Mouse (Mus musculus): Measurements from ENCODE around the gene Cd276. TPM values are rescaled to one million over a fixed set of nuclear protein-coding genes. Genes with fewer than 3 reads are reported as not detected.
"Not testable (repeated sequence)": the region's sequence is repeated elsewhere in the genome, so short reads cannot be mapped to it uniquely, and the experiment has no call there.

Cd276 gene
- total and polyA plus RNA-seq, 3 experiments, result 0.55 to 1.3 (median 0.78) TPM

DNA sequence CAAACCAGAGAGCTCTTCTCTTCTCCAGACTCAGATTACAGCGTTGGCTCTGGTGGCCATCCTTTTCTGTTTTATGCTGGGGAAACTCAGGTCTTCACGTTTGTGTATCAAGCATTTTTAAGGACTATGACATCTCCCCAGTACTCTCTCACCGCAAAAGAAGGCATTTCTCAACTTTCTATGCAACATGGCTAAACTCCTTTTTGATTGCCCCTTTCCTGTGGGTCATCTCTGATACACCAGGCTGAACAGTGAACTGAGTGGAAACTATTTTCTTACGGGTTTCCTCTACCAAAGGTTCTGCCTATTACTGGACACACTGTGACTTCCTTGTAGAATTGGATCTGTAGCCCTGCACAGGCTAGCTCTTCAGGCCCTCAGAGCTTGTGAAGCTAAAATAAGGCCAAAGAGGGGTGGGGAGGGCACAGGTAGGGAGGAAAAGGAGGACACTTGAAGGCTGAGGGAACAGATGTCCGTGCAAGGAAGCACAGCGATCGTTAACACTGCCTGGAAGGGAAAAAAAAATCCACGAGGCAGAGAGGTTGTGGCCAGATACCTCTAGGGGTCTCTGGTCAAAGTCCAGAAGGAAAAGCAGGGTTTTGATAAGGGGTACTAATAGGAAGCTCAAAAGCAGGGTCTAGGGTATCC, 26.2 kb upstream of the Cd276 start:
- in situ Hi-C loops (cut with MboI; ENCODE audit: low pct_ligation_motif_present, low pct_unique_long_range_greater_than_20kb, low sequenced_read_pairs) (loop anchor here (10.0 kb wide), 1 partner anchor 73 kb away; no protein-coding TSS in a partner anchor), dilution Hi-C loops (cut with MboI; ENCODE audit: extremely low pct_ligation_motif_present, extremely low pct_unique_long_range_greater_than_20kb, low sequenced_read_pairs) (no loop called here)
- H3K4me2 ChIP-seq (ENCODE audit: insufficient read depth, low read depth, poor library complexity, severe bottlenecking), result peak overlapping the region; percentile 58
- peaks cover 14% of the 10 kb centered on the region for H3K79me2 ChIP-seq (replicated peaks; ENCODE audit: control insufficient read depth, extremely low read depth, insufficient read depth, poor library complexity, severe bottlenecking)
- DNase-seq (ENCODE audit: extremely low read depth), result peak; percentile 31
- peak overlapping the region; percentile 32 to 58 (median 46) for H3K4me3 ChIP-seq (replicated peaks in 1 of 3; ENCODE audit: low read depth in 2 of 3, low read length in 2 of 3, poor library complexity in 1 of 3)
- no peak; the same call in 1 of the 2 replicates for TF ChIP-seq ZNF384 (IDR thresholded peaks at IDR 0.05; ENCODE audit: low read depth, low read length)
- TF ChIP-seq KAT2A (IDR thresholded peaks at IDR 0.05; ENCODE audit: insufficient replicate concordance, low read length), result no peak
- no peak for TF ChIP-seq EP300 (IDR thresholded peaks at IDR 0.05; ENCODE audit: low read length)
- TF ChIP-seq ELF1 (IDR thresholded peaks at IDR 0.05; ENCODE audit: low read depth, low read length), result no peak
- TF ChIP-seq UBTF (IDR thresholded peaks at IDR 0.05; ENCODE audit: low read depth, low read length), result no peak
- no peak for TF ChIP-seq JUND (conservative IDR thresholded peaks at IDR 0.05; ENCODE audit: low read depth, low read length)
- no peak for TF ChIP-seq MAFK (IDR thresholded peaks at IDR 0.05; ENCODE audit: insufficient replicate concordance, low read length)
- no peak for TF ChIP-seq MAX (IDR thresholded peaks at IDR 0.05; ENCODE audit: low read length)
- no peak for TF ChIP-seq POLR2A (IDR thresholded peaks at IDR 0.05; ENCODE audit: low read depth, low read length)
- no peak for TF ChIP-seq CHD1 (IDR thresholded peaks at IDR 0.05; ENCODE audit: low read depth, low read length)
- no peak for TF ChIP-seq ZKSCAN1 (IDR thresholded peaks at IDR 0.05; ENCODE audit: borderline replicate concordance, low read depth, low read length)
- TF ChIP-seq TCF12 (IDR thresholded peaks at IDR 0.05; ENCODE audit: low read depth, low read length), result no peak
- no peak for TF ChIP-seq GABPA (IDR thresholded peaks at IDR 0.05; ENCODE audit: insufficient replicate concordance, low read depth, low read length)
- no peak for TF ChIP-seq TBP (conservative IDR thresholded peaks at IDR 0.05; ENCODE audit: low read depth, low read length)
- no peak for TF ChIP-seq ZC3H11A (IDR thresholded peaks at IDR 0.05; ENCODE audit: low read depth, low read length)
- no peak for TF ChIP-seq NRF1 (IDR thresholded peaks at IDR 0.05; ENCODE audit: low read depth, low read length)
- H3K9me3 ChIP-seq (replicated peaks; ENCODE audit: low read length), result peaks cover 3% of the 10 kb centered on the region
- peak overlapping the region; percentile 70 for H3K9ac ChIP-seq (ENCODE audit: insufficient read depth, low read depth)
- no peaks in the 10 kb centered on the region for H3K36me3 ChIP-seq (replicated peaks in 1 of 2; ENCODE audit: control insufficient read depth in 1 of 2, insufficient read depth in 1 of 2, low read length in 1 of 2)
- peak overlapping the region; percentile 9; the same call in 1 of the 2 replicates for H3K27ac ChIP-seq (ENCODE audit: insufficient read depth, low read depth)
- H3K4me1 ChIP-seq (ENCODE audit: control insufficient read depth in 1 of 2, insufficient read depth in 2 of 2), result peaks cover 2 to 35% of the 10 kb centered on the region in 2 experiments; a peak in 3 of 4 replicates
- no peaks in the 10 kb centered on the region for H3K27me3 ChIP-seq (replicated peaks)

DNA sequence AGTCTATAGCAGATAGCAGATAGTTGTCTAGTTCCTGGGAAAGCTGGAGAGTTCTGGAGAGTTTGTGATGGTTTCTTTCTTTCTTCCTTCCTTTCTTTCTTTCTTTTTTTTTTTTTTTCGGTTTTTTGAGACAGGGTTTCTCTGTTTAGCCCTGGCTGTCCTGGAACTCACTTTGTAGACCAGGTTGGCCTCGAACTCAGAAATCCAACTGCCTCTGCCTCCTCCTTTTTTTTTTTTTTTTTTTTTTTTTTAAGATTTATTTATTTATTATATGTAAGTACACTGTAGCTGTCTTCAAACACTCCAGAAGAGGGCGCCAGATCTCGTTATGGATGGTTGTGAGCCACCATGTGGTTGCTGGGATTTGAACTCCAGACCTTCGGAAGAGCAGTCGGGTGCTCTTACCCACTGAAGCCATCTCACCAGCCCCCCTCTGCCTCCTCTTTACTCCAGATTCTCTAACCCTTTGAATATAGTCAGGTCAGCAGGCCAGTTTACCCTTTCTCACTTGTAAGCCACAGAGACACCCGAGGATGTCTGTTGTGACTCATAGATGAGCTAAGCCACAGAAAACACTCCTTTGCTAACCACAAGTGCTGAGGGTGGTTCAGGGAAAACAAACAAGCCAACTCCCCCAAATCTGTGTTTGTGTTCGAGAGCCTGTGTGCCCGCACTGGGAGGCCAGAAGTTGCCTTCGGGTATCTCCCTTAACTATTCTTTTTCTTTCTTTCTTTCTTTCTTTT, 25.4 kb upstream of the Cd276 start:
- H3K4me1 ChIP-seq (ENCODE audit: control insufficient read depth in 1 of 2, insufficient read depth in 2 of 2), result peaks cover 2 to 28% of the 10 kb centered on the region in 2 experiments; a peak in 3 of 4 replicates
- H3K9me3 ChIP-seq (replicated peaks; ENCODE audit: low read length); dilution Hi-C loops (cut with MboI; ENCODE audit: extremely low pct_ligation_motif_present, extremely low pct_unique_long_range_greater_than_20kb, low sequenced_read_pairs); H3K4me3 ChIP-seq (replicated peaks in 1 of 3; ENCODE audit: low read depth in 2 of 3, low read length in 2 of 3, poor library complexity in 1 of 3); H3K4me2 ChIP-seq (ENCODE audit: insufficient read depth, low read depth, poor library complexity, severe bottlenecking); H3K9ac ChIP-seq (ENCODE audit: insufficient read depth, low read depth); H3K27ac ChIP-seq (ENCODE audit: insufficient read depth, low read depth); H3K27me3 ChIP-seq (replicated peaks); H3K36me3 ChIP-seq (replicated peaks in 1 of 2; ENCODE audit: control insufficient read depth in 1 of 2, insufficient read depth in 1 of 2, low read length in 1 of 2): not testable (repeated sequence)
- peaks cover 11% of the 10 kb centered on the region for H3K79me2 ChIP-seq (replicated peaks; ENCODE audit: control insufficient read depth, extremely low read depth, insufficient read depth, poor library complexity, severe bottlenecking)
- TF ChIP-seq ZNF384 (IDR thresholded peaks at IDR 0.05; ENCODE audit: low read depth, low read length), result peak; percentile 63
- in situ Hi-C loops (cut with MboI; ENCODE audit: low pct_ligation_motif_present, low pct_unique_long_range_greater_than_20kb, low sequenced_read_pairs), result loop anchor here (10.0 kb wide), 1 partner anchor 74 kb away; no protein-coding TSS in a partner anchor
- DNase-seq (ENCODE audit: extremely low read depth), result peak; percentile 35
